Mouse (Mus musculus) urinary bladder, postnatal 36 days (tissue): Measurements from ENCODE around the gene Ambra1.

Experiments
- DNase-seq, 2 experiments: peaks; one replicate each; pipeline ENCODE4 v3.0.0; 2022; ENCODE audit warnings: low spot score in 2 of 2, mixed read lengths in 1 of 2

Ambra1 gene

GRCm38 (mm10) chr2:91920130-91920529, 190.2 kb downstream of the Ambra1 start:
- no peak for DNase-seq

- DNase-seq: peak; percentile 59 to 63
Measured at GRCm38 (mm10) chr2:91921181-91921789, 191.4 kb downstream of the Ambra1 start.

GRCm38 (mm10) chr2:91921790-91922570, 192.0 kb downstream of the Ambra1 start:
- DNase-seq: no peak

GRCm38 (mm10) chr2:91922586-91923414, 192.9 kb downstream of the Ambra1 start:
- no peak for DNase-seq

GRCm38 (mm10) chr2:91923415-91924337, 193.7 kb downstream of the Ambra1 start:
- DNase-seq: peak; percentile 50 to 63

- no peak for DNase-seq
Measured at GRCm38 (mm10) chr2:91924726-91925125, 194.8 kb downstream of the Ambra1 start.

- no peak for DNase-seq
Measured at GRCm38 (mm10) chr2:91925442-91925841, 195.5 kb downstream of the Ambra1 start.

GRCm38 (mm10) chr2:91926949-91927348, 197.0 kb downstream of the Ambra1 start, which contains the start of gene Chrm4:
Gene Chrm4 (plus strand): TSS chr2:91927249.
- DNase-seq: no peak

GRCm38 (mm10) chr2:91927826-91928533, 198.0 kb downstream of the Ambra1 start:
- DNase-seq: peak; percentile 50 to 69

- DNase-seq: no peak
Measured at GRCm38 (mm10) chr2:91928534-91929350, 198.8 kb downstream of the Ambra1 start.

- DNase-seq: no peak
Measured at GRCm38 (mm10) chr2:91929455-91929854, 199.5 kb downstream of the Ambra1 start.

GRCm38 (mm10) chr2:91929936-91930335, 200.0 kb downstream of the Ambra1 start:
- no peak for DNase-seq

GRCm38 (mm10) chr2:91930761-91931291, 200.9 kb downstream of the Ambra1 start:
- DNase-seq: no peak

- DNase-seq: no peak
Measured at GRCm38 (mm10) chr2:91931328-91932159, 201.6 kb downstream of the Ambra1 start.

- DNase-seq: no peak
Measured at GRCm38 (mm10) chr2:91932160-91932711, 202.3 kb downstream of the Ambra1 start, which contains the start of gene Mdk. Gene Mdk (minus strand): TSS chr2:91932297.

GRCm38 (mm10) chr2:91932737-91933350, 202.9 kb downstream of the Ambra1 start:
- no peak for DNase-seq

GRCm38 (mm10) chr2:91933471-91933870, 203.5 kb downstream of the Ambra1 start:
- no peak for DNase-seq

GRCm38 (mm10) chr2:91934016-91934415, 204.1 kb downstream of the Ambra1 start:
- DNase-seq: no peak
